Mouse (Mus musculus) heart, embryonic 16.5 days (tissue): ENCODE measurements at regions not wholly inside any gene's neighbourhood (a gene's known extent, or its start where the extent isn't known, plus 50 kb on each side); places are given as distances from the start of the nearest gene placed in this dataset.
A peak's percentile ranks its signal among the peaks of the same experiment; 100 is the strongest.

ENCODE experiments used
- ATAC-seq: fragments of 200-750 bp; cut with Nextera tagmentation; replicated peaks from 2 replicates; pipeline ENCODE4 v1.8.0; 2017; ENCODE audit warnings: moderate number of reproducible peaks; ENCODE audit not compliant: insufficient read depth, low FRiP score; ENCODE audit errors: extremely low read depth
- H3K27ac ChIP-seq: fragments of 300-500 bp; sonication (generic); 2 replicates; pipeline ENCODE4 v1.5.1; 2014; ENCODE audit warnings: mild to moderate bottlenecking, low read length, control low read depth, moderate library complexity
- H3K27me3 ChIP-seq: fragments of 300-500 bp; sonication (generic); 2 replicates; pipeline ENCODE4 v1.6.1; 2014; ENCODE audit warnings: low read length, mixed read lengths; ENCODE audit not compliant: control insufficient read depth, insufficient read depth
- H3K36me3 ChIP-seq: fragments of 300-500 bp; sonication (generic); 2 replicates; pipeline ENCODE4 v1.6.1; 2014; ENCODE audit not compliant: control insufficient read depth, insufficient read depth
- H3K4me1 ChIP-seq: fragments of 300-500 bp; sonication (generic); 2 replicates; pipeline ENCODE4 v1.6.1; 2014; ENCODE audit warnings: low read length, mixed read lengths; ENCODE audit not compliant: control insufficient read depth, insufficient read depth
- H3K4me2 ChIP-seq: fragments of 300-500 bp; sonication (generic); 2 replicates; pipeline ENCODE4 v1.6.1; 2014; ENCODE audit warnings: low read depth, mild to moderate bottlenecking, control low read depth, low read length
- H3K4me3 ChIP-seq: fragments of 300-500 bp; sonication (generic); 2 replicates; pipeline ENCODE4 v1.5.1; 2014; ENCODE audit warnings: mild to moderate bottlenecking, control low read depth, low read length
- H3K9ac ChIP-seq: fragments of 300-500 bp; sonication (generic); 2 replicates; pipeline ENCODE4 v1.6.1; 2014; ENCODE audit warnings: low read length, control low read depth
- H3K9me3 ChIP-seq: fragments of 300-500 bp; sonication (generic); replicated peaks from 2 replicates; pipeline ENCODE4 v1.6.1; 2016; ENCODE audit warnings: low read length; ENCODE audit not compliant: control insufficient read depth
- WGBS: fragments of 180-500 bp; shearing (Covaris S2); extraction: QIAGEN DNeasy Blood & Tissue Kit; methylation state at CpG from one replicate; pipeline ENCODE4 v1.1.7; 2014; 5-methylcytosine and 5-hydroxymethylcytosine counted together

DNA sequence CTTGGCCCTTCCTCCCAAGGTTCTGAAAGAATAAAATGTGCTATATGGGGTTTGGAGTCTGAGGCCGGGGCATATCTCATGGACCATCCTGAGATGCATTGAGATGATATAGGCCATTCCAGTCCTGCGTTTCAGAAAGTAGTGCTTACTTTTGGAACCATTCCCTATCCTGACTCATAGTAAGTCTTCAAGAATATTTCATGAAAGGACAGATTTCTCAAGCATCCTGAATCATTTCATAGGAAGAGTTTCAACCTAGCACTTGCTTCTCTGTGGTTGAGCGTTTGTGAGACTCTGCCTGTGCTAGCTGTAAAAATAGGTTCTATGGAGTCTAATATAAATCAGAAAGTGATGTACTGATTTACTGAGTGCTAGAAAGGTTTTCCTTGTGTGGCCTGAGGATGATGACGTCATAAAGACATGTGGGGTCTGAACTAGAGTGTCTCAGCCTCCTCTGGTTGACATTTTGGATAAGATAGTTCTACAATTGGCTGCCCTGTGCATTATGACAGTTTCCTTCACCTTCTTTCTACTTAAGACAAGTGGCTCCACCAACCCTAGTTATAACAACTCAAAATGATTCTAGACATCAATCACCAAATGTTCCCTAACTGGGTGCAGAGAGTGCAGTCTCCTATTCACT, 1223.0 kb upstream of the A1bg start:
- ATAC-seq = no peak
- Histone ChIP-seq H3K4me1 (no peaks in the 10 kb centered on the region), H3K4me3 (no peak overlapping the region), H3K27me3 (no peaks in the 10 kb centered on the region), H3K36me3 (no peaks in the 10 kb centered on the region), H3K27ac (no peak overlapping the region), H3K9me3 (no peaks in the 10 kb centered on the region), H3K4me2 (no peak overlapping the region), H3K9ac (no peak overlapping the region)
- WGBS = 77% methylated on average over 4 of the region's 4 CpGs

GRCm38 (mm10) chr15:62144776-62145564, 1222.2 kb upstream of the A1bg start:
- Histone ChIP-seq H3K9me3 (no peaks in the 10 kb centered on the region), H3K4me2 (no peak overlapping the region)
- WGBS = 92% methylated on average over 10 of the region's 10 CpGs

DNA sequence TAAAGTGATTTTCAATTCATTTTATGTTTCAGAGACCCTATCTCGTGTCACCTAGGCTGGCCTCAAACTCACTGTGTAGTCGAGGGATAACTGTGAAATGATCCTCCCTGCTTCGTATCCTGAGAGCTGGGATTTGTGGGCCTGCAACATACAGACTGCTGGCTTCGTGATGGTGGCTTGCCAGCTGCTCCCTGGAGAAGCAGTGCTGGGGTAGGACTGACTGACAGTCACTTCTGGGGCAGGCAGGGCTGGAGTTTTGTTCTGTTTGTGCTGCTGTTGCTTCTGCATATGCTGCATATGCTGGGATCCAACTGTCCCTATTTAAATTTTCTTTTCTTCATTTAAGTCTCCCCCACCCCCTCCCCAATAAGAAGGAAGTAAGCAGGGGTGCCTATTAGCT, 1217.0 kb upstream of the A1bg start:
- H3K27ac ChIP-seq = no peak overlapping the region
- H3K4me1 ChIP-seq = no peaks in the 10 kb centered on the region

More at GRCm38 (mm10) chr15:62144776-62145564, 1222.2 kb upstream of the A1bg start:
- H3K9ac ChIP-seq = no peak overlapping the region
- H3K4me3 ChIP-seq = no peak overlapping the region
- H3K27ac ChIP-seq = no peak overlapping the region
- H3K4me1 ChIP-seq = no peaks in the 10 kb centered on the region
- H3K27me3 ChIP-seq = no peaks in the 10 kb centered on the region
- no peaks in the 10 kb centered on the region for H3K36me3 ChIP-seq
- no peak for ATAC-seq

DNA sequence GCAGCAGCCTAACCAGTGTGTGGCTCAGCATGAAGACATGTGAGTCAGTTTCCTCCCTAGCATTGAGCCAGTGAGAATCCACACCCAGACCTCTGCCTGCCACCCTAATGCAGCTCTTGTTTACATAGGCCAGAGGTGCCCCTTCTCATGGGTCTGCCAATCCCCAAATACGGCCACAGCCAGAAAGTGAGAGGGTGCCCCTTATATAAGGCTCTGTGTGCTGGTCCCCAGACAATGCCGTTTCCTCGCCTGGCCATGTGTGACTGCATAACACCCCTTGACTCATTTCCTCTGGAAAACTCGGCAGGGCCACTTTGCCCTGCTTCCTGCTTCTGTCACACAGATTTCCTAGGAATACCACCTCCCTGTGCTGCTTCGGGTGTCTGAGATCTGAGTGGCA, 1216.4 kb upstream of the A1bg start:
- Histone ChIP-seq H3K9ac (peak overlapping the region; percentile 26; the same call in 1 of the 2 replicates), H3K27me3 (no peaks in the 10 kb centered on the region), H3K4me1 (no peaks in the 10 kb centered on the region), H3K9me3 (no peaks in the 10 kb centered on the region), H3K27ac (peak overlapping the region; percentile 40; the same call in 1 of the 2 replicates), H3K4me2 (no peak overlapping the region), H3K4me3 (no peak overlapping the region), H3K36me3 (no peaks in the 10 kb centered on the region)
- ATAC-seq = 0 out of 2 replicates have a peak, but pooled peaks have one; percentile 67
- WGBS = 49% methylated on average over 5 of the region's 5 CpGs

More for the DNA sequence above, 1217.0 kb upstream of the A1bg start:
- H3K4me3 ChIP-seq = no peak overlapping the region
- H3K27me3 ChIP-seq = no peaks in the 10 kb centered on the region
- H3K9me3 ChIP-seq = no peaks in the 10 kb centered on the region
- H3K4me2 ChIP-seq = no peak overlapping the region
- H3K36me3 ChIP-seq = no peaks in the 10 kb centered on the region
- ATAC-seq = no peak
- H3K9ac ChIP-seq = no peak overlapping the region; the same call in 1 of the 2 replicates
- 61% methylated on average over 4 of the region's 4 CpGs for WGBS

GRCm38 (mm10) chr15:62138701-62139100, 1215.9 kb upstream of the A1bg start:
- Histone ChIP-seq H3K4me3 (no peak overlapping the region), H3K27me3 (no peaks in the 10 kb centered on the region), H3K4me1 (no peaks in the 10 kb centered on the region), H3K9me3 (no peaks in the 10 kb centered on the region), H3K9ac (no peak overlapping the region), H3K27ac (no peak overlapping the region), H3K4me2 (no peak overlapping the region), H3K36me3 (no peaks in the 10 kb centered on the region)
- ATAC-seq = no peak
- WGBS = 88% methylated on average over 6 of the region's 6 CpGs

DNA sequence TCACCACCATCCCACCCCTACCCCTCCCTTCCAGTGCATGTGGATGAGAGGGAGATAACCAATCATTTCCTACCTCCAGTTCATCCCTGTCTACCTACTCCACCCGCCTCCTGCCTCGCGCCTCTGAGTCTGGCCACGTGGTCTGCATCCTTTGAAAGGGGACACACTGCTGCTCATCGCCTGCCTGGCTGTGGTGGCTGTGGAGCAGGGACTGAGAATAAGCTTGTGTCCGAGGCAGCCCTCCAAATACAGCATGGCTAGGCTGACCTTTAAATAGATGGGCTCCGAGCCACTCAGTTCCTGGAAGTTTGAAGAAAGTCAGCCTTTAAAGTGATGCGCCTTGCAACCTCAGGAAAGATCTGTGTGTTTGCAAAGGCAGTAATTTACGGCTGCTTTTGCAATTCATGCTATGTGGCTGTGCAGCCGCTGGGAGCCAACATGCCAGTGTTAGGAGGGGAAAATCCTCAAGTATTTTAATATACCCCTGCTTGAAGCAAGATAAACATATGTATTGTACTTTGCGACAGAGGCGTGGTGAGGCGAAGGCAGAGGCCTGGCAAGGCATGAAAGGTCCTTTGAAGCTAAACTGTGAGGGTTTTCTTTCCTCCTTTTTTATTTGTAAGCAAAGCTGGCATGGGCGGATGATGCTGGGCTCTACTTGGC, 1214.3 kb upstream of the A1bg start:
- no peaks in the 10 kb centered on the region for H3K4me1 ChIP-seq
- no peak for ATAC-seq
- no peak overlapping the region for H3K4me2 ChIP-seq
- H3K4me3 ChIP-seq = no peak overlapping the region
- H3K27ac ChIP-seq = no peak overlapping the region
- no peaks in the 10 kb centered on the region for H3K27me3 ChIP-seq
- no peak overlapping the region for H3K9ac ChIP-seq
- WGBS = 64% methylated on average over 14 of the region's 14 CpGs
- H3K9me3 ChIP-seq = no peaks in the 10 kb centered on the region
- no peaks in the 10 kb centered on the region for H3K36me3 ChIP-seq

DNA sequence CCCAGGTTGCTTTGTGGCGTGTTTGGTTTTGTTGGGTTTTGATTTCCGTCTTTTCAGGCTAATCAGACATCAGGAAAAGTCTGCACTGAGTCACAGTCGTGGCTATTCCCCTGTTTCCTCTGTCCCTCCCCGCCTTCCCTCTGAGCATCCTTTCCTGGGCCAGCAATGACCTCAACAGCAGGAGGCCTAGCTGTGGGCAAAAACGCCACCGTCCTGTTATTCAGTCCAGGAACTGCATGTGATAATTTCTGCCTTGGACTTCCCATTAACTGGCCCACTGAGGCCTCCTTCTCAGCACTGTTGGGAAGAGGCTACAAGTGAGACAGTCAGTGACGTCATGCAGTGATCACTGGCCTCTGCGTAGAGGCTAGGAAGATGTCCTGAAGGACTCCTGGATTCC, 1212.0 kb upstream of the A1bg start:
- peak overlapping the region; percentile 25; the same call in 1 of the 2 replicates for H3K27ac ChIP-seq
- ATAC-seq = peak; percentile 55; the same call in 1 of the 2 replicates
- no peaks in the 10 kb centered on the region for H3K4me1 ChIP-seq
- no peak overlapping the region for H3K4me3 ChIP-seq
- H3K4me2 ChIP-seq = no peak overlapping the region
- WGBS = 71% methylated on average over 8 of the region's 8 CpGs
- no peaks in the 10 kb centered on the region for H3K36me3 ChIP-seq
- no peaks in the 10 kb centered on the region for H3K27me3 ChIP-seq
- no peaks in the 10 kb centered on the region for H3K9me3 ChIP-seq
- H3K9ac ChIP-seq = no peak overlapping the region

- no peak for ATAC-seq
- H3K27ac ChIP-seq = no peak overlapping the region
- WGBS = 60% methylated on average over 4 of the region's 4 CpGs
Measured at GRCm38 (mm10) chr15:62134308-62134707, 1211.5 kb upstream of the A1bg start.

GRCm38 (mm10) chr15:62132895-62133294, 1210.1 kb upstream of the A1bg start:
- Histone ChIP-seq H3K27me3 (no peaks in the 10 kb centered on the region), H3K36me3 (no peaks in the 10 kb centered on the region), H3K27ac (no peak overlapping the region), H3K4me1 (no peaks in the 10 kb centered on the region), H3K9me3 (no peaks in the 10 kb centered on the region), H3K4me3 (no peak overlapping the region), H3K4me2 (no peak overlapping the region), H3K9ac (no peak overlapping the region)
- no peak for ATAC-seq
- 69% methylated on average over 2 of the region's 2 CpGs for WGBS

More at GRCm38 (mm10) chr15:62134308-62134707, 1211.5 kb upstream of the A1bg start:
- Histone ChIP-seq H3K4me1 (no peaks in the 10 kb centered on the region), H3K36me3 (no peaks in the 10 kb centered on the region), H3K27me3 (no peaks in the 10 kb centered on the region), H3K4me2 (no peak overlapping the region), H3K9ac (no peak overlapping the region), H3K4me3 (no peak overlapping the region), H3K9me3 (no peaks in the 10 kb centered on the region)
